Mouse (Mus musculus): ENCODE data around the gene Epo.
A peak's percentile ranks its signal among the peaks of the same experiment; 100 is the strongest.

Epo gene

DNA sequence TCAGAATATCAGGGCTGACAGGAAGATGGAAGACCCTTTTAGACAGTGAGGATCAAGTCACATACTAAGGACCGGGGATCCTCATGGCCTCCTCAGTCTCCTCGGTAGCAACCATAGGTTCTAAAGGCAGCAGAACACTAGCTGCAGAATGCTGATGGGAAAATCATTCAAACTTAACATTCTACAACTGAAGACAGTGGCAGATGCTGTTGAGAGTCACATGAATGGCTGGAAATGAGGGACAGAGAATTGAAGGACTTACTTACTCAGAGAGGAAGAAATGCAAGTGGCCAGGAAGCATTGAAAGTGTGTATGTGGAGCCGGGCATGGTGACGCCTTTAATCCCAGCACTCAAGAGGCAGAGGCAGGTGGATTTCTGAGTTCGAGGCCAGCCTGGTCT is 56.1 kb downstream of the Epo start, which contains the start of gene Zan:
Zan (minus strand) TSS at position 101 of the 400 bp plus-strand sequence.
- no peak for DNase-seq

DNA sequence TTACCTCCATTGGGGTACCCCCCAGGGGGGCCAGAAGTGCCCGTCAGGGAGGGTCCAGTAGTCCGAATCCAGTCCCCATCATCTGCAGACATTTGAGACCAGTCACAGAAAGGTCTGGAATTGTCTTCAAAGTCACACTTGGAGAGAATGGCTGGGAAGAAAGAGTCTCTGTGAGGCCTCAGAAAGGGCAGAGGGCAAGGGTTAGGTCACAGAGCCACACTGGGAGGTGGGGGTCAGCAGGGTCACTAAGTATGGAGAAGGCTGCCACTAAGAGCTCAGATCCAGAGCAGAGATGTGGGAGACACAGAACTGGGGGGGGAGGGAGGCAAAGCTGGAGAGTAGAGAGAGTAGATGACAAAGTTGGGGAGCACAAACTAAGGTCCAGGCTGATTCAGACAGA is 58.7 kb downstream of the Epo start:
- DNase-seq: no peak

DNA sequence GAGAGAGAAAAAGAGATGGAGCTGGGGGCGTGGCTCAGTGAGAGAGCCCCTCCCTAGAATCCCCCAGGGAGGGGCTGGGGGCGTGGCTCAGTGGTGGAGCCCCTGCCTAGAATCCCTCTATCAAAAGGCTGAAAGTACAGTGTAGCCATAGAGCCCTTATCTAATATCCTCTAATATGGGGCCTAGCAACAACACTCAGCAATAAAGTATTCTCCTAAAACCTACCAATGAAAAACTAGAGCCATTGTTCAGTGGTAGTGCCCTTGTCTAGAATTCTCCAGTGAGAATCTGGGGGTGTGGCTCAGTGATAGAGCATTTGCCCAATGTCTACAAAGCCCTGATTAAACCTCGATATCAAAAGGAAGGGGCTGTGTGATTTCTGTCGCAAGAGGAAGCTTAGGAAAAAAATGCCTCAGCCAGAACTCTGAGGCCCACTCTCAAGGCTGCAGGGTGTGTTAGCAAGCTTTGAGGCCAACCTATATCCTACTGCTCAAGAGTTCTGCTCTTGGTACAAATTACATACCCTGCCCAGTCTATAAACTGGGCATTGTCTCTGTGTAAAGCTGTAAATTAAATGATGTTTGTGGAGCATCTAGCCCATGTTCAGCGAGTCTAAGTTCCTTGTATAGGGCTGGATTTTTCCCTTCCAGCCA is 60.7 kb downstream of the Epo start:
- DNase-seq: no peak

DNA sequence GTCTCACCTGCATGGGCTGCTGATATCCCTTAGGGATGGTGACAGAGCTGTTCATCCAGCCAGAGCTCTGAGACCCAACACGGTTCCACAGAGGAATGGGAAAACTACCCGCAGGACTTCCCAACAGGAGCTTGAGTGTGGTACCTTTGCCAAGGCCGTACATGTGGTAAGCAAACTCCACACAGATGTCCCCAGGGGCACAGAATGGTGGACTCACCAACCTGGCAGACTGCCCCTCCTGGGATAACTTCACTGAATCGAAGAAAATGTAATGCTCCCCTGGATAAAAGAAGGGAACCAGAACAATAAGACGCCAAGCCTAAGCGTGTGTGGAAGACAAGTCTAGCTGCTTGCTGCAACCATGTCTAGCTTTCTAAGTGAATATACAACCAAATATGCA is 66.1 kb downstream of the Epo start:
- no peak for DNase-seq

DNA sequence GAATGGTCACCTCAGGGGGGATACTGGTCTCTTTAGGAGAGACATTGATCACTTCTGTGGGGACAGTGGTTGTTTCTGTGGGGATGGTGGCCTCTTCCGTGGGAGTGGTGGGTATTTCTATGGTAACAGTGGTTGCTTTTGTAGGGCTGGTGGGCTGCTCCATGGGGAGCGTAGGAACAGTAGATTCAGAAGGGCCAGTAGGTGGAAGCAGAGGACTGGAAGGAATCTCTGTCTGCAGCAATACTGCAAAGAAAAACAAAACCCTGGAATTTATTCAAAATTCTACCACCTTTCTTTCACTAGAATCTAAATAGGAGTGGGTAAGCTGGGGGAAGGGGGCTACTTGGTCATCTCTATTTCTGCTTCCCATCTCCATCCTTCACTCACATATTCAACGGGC is 68.0 kb downstream of the Epo start:
- peak; percentile 12 to 20 for DNase-seq

DNA sequence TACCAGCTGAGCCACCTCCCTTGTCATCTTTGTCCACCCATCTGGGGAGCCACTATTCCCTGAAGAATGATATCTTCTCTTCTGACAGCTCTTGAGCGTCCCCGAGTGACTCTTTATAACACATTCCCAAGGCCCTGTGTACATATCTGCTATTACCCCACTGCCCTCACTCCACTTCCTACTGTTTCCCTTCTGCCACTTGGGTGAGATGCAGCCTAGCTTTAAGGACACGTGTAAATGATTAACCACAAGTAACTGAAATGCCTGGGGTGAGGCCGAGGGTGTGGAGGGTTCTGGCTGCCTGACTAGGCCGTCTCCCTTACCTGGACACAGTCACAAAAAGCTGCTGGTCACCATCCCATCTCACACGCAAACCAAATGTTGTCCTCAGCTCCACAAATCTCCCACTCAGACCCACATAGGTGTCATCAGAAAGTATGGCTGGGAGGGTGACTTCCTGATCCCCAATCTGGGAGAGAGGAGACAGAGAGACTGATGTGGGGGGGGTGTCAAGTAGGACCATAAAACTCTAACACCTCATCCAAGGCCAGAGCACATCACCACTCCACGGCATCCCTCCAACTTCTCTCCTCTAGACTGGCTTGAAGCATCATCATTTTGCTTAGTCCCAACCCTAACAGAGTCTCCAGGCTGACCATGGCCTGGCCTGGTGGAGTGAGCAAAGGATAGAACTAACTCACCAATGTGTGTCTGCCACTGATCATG is 77.0 kb downstream of the Epo start:
- DNase-seq: no peak

DNA sequence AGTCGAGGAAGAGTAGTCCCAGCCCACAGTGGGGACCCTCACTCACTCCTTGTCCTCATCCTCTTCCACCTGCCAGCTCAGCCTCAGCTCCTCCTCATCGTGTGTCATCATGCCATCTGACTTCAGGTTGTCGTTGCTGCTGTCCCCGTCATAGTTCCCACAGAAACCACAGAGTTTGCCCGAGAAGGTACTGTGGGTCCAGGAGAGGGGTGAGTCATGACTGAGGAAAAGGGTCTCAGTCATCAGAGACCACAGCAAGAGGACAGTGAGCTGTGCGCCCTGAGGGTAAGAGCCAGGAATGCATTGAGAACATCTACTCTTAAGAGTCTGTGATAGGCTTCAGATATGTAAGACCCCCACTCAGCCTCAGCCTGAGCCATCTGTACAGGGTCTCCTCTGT is 77.8 kb downstream of the Epo start:
- no peak for DNase-seq

DNA sequence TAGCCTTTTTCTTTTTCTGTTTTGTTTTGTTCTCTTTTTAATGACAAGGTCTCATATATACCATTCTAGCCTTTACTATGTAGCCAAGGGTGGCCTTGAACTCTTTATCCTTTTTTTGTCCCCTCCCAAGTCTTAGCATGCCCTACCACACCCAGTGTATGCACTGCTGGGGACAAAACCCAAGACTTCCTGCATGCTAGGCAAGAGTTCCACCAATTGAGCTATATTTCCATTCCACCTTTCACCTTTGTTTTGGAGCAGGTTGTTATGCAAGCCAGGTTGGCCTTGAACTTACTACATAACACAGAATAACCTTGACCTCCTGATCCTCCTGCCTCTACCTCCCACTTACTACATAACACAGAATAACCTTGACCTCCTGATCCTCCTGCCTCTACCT is 87.5 kb downstream of the Epo start:
- no peak for DNase-seq

DNA sequence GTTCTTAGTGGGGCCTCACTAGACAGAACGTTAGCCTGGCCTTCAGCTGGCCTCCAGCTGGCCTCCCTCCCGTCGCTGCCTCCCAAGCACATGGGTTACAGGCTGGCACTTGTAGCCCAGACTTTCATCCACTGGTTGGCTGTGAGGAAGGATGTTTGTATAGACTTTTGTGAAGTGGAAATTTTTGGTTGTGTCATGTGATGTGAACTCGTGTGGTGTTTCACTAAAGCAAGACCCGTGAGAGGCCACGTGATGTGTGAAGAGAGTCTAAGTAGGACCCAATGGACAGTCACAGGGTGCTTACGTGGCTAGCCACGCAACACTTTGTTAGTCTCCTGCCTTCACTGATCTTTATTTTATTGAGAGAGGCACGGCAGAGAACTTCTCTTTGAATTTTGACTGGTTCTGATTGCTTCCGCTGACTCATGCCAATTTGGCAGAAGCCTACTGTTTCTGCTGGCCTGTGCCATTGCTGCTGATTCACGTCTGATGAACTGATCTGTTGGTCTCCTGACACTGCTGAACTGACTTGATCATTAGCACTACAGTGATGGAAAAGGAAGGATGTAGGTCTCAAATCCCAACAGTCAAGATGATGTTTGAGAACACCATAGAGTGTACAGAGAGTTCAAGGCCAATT is 92.7 kb downstream of the Epo start:
- peak; percentile 42 to 45 for DNase-seq

DNA sequence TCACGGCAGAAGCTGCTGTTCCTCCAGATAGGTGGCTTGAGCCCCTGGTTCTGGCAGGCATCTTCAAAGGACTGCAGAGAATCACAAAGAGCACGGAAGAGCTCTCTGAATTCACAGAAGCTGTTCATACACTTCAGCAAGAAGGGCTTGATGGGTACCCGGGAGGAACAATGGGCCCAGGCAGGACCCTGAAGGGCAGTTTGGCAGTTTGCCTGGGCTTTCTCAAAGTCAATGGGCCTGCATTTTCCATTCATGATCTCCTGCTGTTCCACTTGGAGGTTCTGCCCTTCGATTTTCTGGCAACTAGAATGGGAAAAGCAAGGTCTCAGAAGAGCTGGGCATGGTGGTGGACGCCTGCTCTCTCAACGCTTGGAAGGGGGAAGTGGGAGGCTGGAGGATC is 99.2 kb downstream of the Epo start:
- peak; percentile 23 to 24 for DNase-seq

Data from cerebellum, postnatal 14 days (tissue).